Mouse (Mus musculus) forebrain, embryonic 13.5 days (tissue): ENCODE results near the gene Cradd. TPM values are rescaled to one million over a fixed set of nuclear protein-coding genes. Genes with fewer than 3 reads are reported as not detected.

Source experiments
- ATAC-seq: fragments of 200-750 bp; cut with Nextera tagmentation; 2 replicates; pipeline ENCODE4 v1.8.0; 2017
- H3K27ac ChIP-seq: fragments of 300-500 bp; sonication (generic); 2 replicates; pipeline ENCODE4 v1.5.1; 2015; ENCODE audit warnings: inconsistent platforms, mild to moderate bottlenecking, moderate library complexity
- H3K27me3 ChIP-seq: fragments of 300-500 bp; sonication (generic); 2 replicates; pipeline ENCODE4 v1.6.1; 2015; ENCODE audit warnings: mild to moderate bottlenecking, inconsistent platforms
- H3K36me3 ChIP-seq: fragments of 300-500 bp; sonication (generic); 2 replicates; pipeline ENCODE4 v1.6.1; 2015; ENCODE audit warnings: mild to moderate bottlenecking, inconsistent platforms; ENCODE audit not compliant: poor library complexity, severe bottlenecking
- H3K4me1 ChIP-seq: fragments of 300-500 bp; sonication (generic); 2 replicates; pipeline ENCODE4 v1.6.1; 2015; ENCODE audit warnings: inconsistent platforms
- H3K4me2 ChIP-seq: fragments of 300-500 bp; sonication (generic); 2 replicates; pipeline ENCODE4 v1.6.1; 2015; ENCODE audit warnings: inconsistent platforms, mild to moderate bottlenecking, moderate library complexity
- H3K4me3 ChIP-seq: fragments of 300-500 bp; sonication (generic); 2 replicates; pipeline ENCODE4 v1.5.1; 2015; ENCODE audit warnings: mild to moderate bottlenecking, inconsistent platforms
- H3K9ac ChIP-seq: fragments of 300-500 bp; sonication (generic); 2 replicates; pipeline ENCODE4 v1.6.1; 2015; ENCODE audit warnings: mild to moderate bottlenecking, inconsistent platforms
- H3K9me3 ChIP-seq: fragments of 300-500 bp; sonication (generic); replicated peaks from 2 replicates; pipeline ENCODE4 v1.6.1; 2016; ENCODE audit warnings: inconsistent platforms
- WGBS: fragments of 180-500 bp; shearing (Covaris S2); methylation state at CpG from one replicate; pipeline ENCODE4 v1.1.7; 2015; 5-methylcytosine and 5-hydroxymethylcytosine counted together
- polyA plus RNA-seq: library from polyadenylated mRNA; unstranded; fragments of >200 nt; fragmentation: Nextera tagmentation; extraction: Ambion mirVana; gene quantifications from 2 replicates; pipeline ENCODE4 v1.2.1, GENCODE M21; 2015

The Cradd gene
- polyA plus RNA-seq, 1 experiment from 2014 or later, result 11.3 TPM

GRCm38 (mm10) chr10:95330375-95331363 lies 6.7 kb upstream of the Cradd start:
- Histone ChIP-seq H3K27me3 (no peaks in the 10 kb centered on the region), H3K9ac (no peak overlapping the region), H3K4me1 (peaks cover 8% of the 10 kb centered on the region), H3K27ac (no peak overlapping the region), H3K9me3 (no peaks in the 10 kb centered on the region), H3K4me2 (no peak overlapping the region), H3K4me3 (no peak overlapping the region), H3K36me3 (no peaks in the 10 kb centered on the region)
- ATAC-seq, result no peak
- WGBS, result 63% methylated on average over 9 of the region's 9 CpGs

DNA sequence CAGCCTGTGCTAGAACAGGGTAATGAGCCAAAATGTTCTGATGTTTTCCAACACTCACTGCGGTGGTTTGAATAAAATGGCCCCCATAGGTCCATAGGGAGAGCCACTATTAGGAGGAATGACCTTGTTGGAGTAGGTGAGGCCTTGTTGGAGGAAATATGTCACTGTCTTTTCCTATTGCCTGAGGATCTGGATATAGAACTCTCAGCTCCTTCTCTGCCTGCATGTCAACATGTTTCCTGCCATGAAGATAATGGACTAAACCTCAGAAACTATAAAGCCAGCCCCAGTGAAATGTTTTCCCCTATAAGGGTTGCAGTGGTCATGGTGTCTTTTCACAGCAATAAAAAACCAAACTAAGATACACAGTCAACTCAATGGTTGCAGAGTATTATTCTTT lies 6.0 kb upstream of the Cradd start:
- no peak overlapping the region for H3K4me2 ChIP-seq
- ATAC-seq, result no peak
- H3K27ac ChIP-seq, result no peak overlapping the region
- no peak overlapping the region for H3K9ac ChIP-seq
- no peak overlapping the region for H3K4me3 ChIP-seq
- H3K27me3 ChIP-seq, result no peaks in the 10 kb centered on the region
- no peaks in the 10 kb centered on the region for H3K36me3 ChIP-seq
- 88% methylated on average over 1 of the region's 1 CpGs for WGBS
- peaks cover 8% of the 10 kb centered on the region for H3K4me1 ChIP-seq
- H3K9me3 ChIP-seq, result no peaks in the 10 kb centered on the region

DNA sequence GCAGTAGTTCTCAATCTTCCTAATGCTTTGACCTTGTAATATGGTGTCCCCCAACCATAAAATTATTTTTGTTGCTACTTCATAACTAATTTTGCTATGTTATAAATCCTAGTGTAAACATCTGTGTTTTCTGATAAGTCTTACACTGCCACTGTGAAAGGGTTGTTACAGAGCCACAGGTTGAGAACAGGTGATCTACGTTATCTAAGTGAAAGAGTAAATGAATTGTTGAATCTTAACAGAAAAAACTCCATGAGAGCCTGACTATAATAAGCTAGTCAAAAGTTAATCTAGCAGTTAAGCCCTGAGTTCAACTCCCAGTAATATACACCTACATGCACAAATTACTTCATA lies 322 bp upstream of the Cradd start:
- Histone ChIP-seq H3K36me3 (no peaks in the 10 kb centered on the region), H3K4me1 (peaks cover 16% of the 10 kb centered on the region), H3K4me2 (no peak overlapping the region), H3K27ac (no peak overlapping the region), H3K9me3 (no peaks in the 10 kb centered on the region), H3K27me3 (no peaks in the 10 kb centered on the region), H3K9ac (no peak overlapping the region), H3K4me3 (no peak overlapping the region)
- 39% methylated on average over 1 of the region's 1 CpGs for WGBS
- peak; percentile 44 for ATAC-seq

- Histone ChIP-seq H3K4me1 (peaks cover 16% of the 10 kb centered on the region), H3K27me3 (no peaks in the 10 kb centered on the region), H3K27ac (peak overlapping the region; percentile 94), H3K9me3 (no peaks in the 10 kb centered on the region), H3K4me3 (peak overlapping the region; percentile 61), H3K36me3 (no peaks in the 10 kb centered on the region), H3K4me2 (peak overlapping the region; percentile 68), H3K9ac (peak overlapping the region; percentile 40; the same call in 1 of the 2 replicates)
- no peak for ATAC-seq
- WGBS, result 65% methylated on average over 20 of the region's 20 CpGs
These were observed 1.6 kb downstream of the Cradd start for GRCm38 (mm10) chr10:95322076-95323070.

DNA sequence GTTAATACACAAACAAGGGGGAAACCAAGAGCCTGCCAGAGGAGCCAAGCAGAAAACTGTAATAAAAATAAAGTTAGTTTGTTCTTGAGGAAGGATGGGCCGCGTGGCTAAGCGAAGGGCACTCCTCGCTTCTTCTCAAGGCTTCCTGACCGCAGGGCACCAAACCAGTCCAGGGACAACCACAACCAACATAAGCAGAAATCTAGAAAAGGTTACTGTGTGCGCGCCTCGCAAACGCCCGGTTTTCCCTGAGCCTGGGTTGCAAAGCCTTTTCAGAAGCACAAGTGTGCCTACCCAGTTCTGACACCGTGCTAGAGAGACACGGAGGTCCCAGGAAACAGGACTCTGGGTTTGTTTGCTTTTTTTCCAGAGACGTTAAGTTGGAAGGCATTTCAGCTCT lies 4.9 kb downstream of the Cradd start:
- ATAC-seq, result no peak
- Histone ChIP-seq H3K4me1 (peaks cover 21% of the 10 kb centered on the region), H3K36me3 (no peaks in the 10 kb centered on the region), H3K4me2 (no peak overlapping the region), H3K27ac (no peak overlapping the region), H3K9me3 (no peaks in the 10 kb centered on the region), H3K27me3 (no peaks in the 10 kb centered on the region), H3K4me3 (no peak overlapping the region), H3K9ac (no peak overlapping the region)
- 97% methylated on average over 13 of the region's 13 CpGs for WGBS

- H3K4me2 ChIP-seq, result no peak overlapping the region
- no peak for ATAC-seq
- H3K4me3 ChIP-seq, result no peak overlapping the region
- H3K9ac ChIP-seq, result no peak overlapping the region
- H3K27me3 ChIP-seq, result 0 out of 2 replicates have a peak, but pooled peaks cover 3% of the 10 kb centered on the region
- no peaks in the 10 kb centered on the region for H3K9me3 ChIP-seq
- peaks cover 21% of the 10 kb centered on the region for H3K4me1 ChIP-seq
- H3K27ac ChIP-seq, result no peak overlapping the region
- WGBS, result 93% methylated on average over 7 of the region's 7 CpGs
- H3K36me3 ChIP-seq, result no peaks in the 10 kb centered on the region
These were observed 5.6 kb downstream of the Cradd start for GRCm38 (mm10) chr10:95318392-95318708.

DNA sequence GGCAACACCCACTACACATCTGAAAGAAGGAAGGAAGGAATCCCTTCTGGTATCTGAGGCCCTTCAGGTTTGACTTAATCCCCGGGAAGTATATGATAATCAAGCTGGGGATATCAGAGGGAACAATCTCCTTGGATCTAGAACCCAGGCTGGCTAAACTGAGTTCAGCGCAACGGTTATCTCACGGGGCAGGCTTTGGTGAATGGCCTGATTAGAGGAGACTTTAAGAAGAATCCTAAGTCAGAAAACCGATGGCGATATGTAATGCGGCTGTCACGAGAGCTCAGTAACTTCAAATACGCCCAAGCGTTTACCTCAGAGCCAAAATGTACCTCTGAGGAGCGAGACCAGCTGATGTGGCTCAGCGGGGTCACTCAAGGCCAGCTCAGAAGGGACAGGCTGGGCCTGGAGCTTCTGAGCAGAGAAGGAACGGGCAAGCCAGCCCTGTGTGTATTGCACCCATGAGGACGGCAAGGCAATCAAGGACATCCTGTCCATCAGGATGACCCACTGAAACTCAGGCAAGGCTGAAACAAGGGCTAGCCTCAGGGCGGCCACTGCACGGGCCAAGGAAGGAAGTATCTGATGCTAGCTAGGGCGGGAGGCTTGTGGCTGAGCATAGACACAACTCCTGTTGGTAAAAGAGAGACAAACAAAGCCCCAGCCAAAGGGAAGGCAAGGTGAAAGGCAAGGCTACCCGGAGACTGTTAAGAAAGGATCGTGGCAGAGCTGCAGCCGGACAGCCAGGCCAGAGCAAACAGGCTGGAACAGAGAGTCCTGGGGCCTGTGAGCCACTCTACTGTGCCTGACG lies 6.1 kb downstream of the Cradd start:
- Histone ChIP-seq H3K4me2 (no peak overlapping the region), H3K9me3 (no peaks in the 10 kb centered on the region), H3K4me3 (no peak overlapping the region), H3K4me1 (peaks cover 17% of the 10 kb centered on the region), H3K36me3 (no peaks in the 10 kb centered on the region), H3K9ac (no peak overlapping the region), H3K27ac (no peak overlapping the region), H3K27me3 (0 out of 2 replicates have a peak, but pooled peaks cover 3% of the 10 kb centered on the region)
- 95% methylated on average over 21 of the region's 21 CpGs for WGBS
- ATAC-seq, result no peak

GRCm38 (mm10) chr10:95317091-95317490 lies 6.8 kb downstream of the Cradd start:
- ATAC-seq, result no peak

DNA sequence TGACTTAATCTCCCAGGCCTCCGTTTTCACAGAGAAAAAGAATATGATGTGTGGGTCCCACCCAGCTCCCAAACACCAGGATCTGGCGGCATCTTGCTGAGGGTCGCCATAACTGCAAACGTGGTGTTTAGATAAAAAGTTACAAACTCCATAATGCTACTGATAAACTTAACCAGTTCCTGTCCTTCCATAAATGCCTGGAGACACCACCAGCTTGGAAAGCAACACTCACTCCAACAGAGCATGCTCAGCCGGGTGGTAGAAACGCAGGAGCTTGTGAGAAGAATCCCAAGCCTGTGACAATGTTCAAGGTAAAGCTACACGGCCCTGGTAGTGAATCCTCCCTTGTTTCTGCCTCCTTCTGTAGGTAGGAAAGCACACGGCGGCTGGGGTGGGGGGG lies 7.3 kb downstream of the Cradd start:
- 77% methylated on average over 9 of the region's 9 CpGs for WGBS
- ATAC-seq, result no peak
- Histone ChIP-seq H3K27ac (no peak overlapping the region), H3K27me3 (peaks cover 7% of the 10 kb centered on the region; the same call in 1 of the 2 replicates), H3K9ac (no peak overlapping the region), H3K36me3 (no peaks in the 10 kb centered on the region), H3K4me2 (no peak overlapping the region), H3K4me3 (no peak overlapping the region), H3K9me3 (no peaks in the 10 kb centered on the region), H3K4me1 (peaks cover 10% of the 10 kb centered on the region)

More at GRCm38 (mm10) chr10:95317091-95317490, 6.8 kb downstream of the Cradd start:
- H3K4me1 ChIP-seq, result peaks cover 10% of the 10 kb centered on the region
- H3K4me3 ChIP-seq, result no peak overlapping the region
- H3K9me3 ChIP-seq, result no peaks in the 10 kb centered on the region
- no peak overlapping the region for H3K9ac ChIP-seq
- WGBS, result 87% methylated on average over 14 of the region's 14 CpGs
- H3K27me3 ChIP-seq, result peaks cover 4% of the 10 kb centered on the region; the same call in 1 of the 2 replicates
- no peaks in the 10 kb centered on the region for H3K36me3 ChIP-seq
- H3K4me2 ChIP-seq, result no peak overlapping the region
- no peak overlapping the region for H3K27ac ChIP-seq

DNA sequence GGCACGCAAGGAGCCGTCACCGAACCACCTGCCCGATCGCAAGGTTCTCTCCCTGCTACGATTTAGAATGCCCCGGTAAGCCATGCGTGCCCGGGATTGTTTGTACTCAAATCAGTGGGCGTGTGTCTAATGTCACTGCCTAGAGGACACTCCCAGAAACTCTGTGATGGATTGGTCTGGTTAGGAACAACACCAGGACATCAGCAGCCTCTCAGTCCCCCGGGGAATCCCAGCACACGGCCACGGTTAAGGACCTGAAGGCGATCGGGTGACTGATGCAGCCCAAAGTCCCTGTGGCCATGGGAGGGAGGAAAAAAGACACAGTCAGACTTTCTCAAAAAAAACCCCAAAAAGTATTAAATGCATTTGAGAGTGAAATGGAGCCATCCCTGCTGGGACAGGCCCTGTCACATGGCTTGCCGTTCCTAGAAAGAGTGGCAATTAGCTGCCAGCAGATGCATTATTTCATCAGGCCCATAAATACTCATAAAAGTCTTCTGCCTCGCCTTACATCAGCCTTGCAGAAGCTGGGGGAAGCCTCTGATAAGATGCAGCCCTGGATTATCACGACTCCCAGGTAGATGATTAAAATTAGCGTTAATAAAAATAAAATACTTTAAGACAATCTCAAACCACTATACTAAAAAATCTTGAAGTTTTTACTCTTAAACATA lies 8.0 kb downstream of the Cradd start:
- no peak overlapping the region for H3K4me2 ChIP-seq
- H3K9me3 ChIP-seq, result no peaks in the 10 kb centered on the region
- H3K27me3 ChIP-seq, result peaks cover 7% of the 10 kb centered on the region; the same call in 1 of the 2 replicates
- no peak overlapping the region for H3K27ac ChIP-seq
- peaks cover 17% of the 10 kb centered on the region for H3K4me1 ChIP-seq
- H3K4me3 ChIP-seq, result no peak overlapping the region
- no peaks in the 10 kb centered on the region for H3K36me3 ChIP-seq
- ATAC-seq, result no peak
- H3K9ac ChIP-seq, result no peak overlapping the region
- 79% methylated on average over 19 of the region's 19 CpGs for WGBS

GRCm38 (mm10) chr10:95315321-95315720 lies 8.6 kb downstream of the Cradd start:
- no peak overlapping the region for H3K9ac ChIP-seq
- no peak overlapping the region for H3K27ac ChIP-seq
- peaks cover 21% of the 10 kb centered on the region for H3K4me1 ChIP-seq
- no peak for ATAC-seq
- no peak overlapping the region for H3K4me3 ChIP-seq
- no peaks in the 10 kb centered on the region for H3K9me3 ChIP-seq
- WGBS, result 96% methylated on average over 11 of the region's 11 CpGs
- H3K4me2 ChIP-seq, result no peak overlapping the region
- H3K27me3 ChIP-seq, result peaks cover 7% of the 10 kb centered on the region; the same call in 1 of the 2 replicates
- no peaks in the 10 kb centered on the region for H3K36me3 ChIP-seq
